Mouse (Mus musculus): ENCODE data around the gene Prickle1.

- TF ChIP-seq GABPA (IDR thresholded peaks at IDR 0.05; ENCODE audit: insufficient replicate concordance, low read depth, low read length), result no peak
- no peak for TF ChIP-seq MAZ (IDR thresholded peaks at IDR 0.05; ENCODE audit: low read depth, low read length)
- TF ChIP-seq ZMIZ1 (IDR thresholded peaks at IDR 0.05; ENCODE audit: low read depth, low read length), result no peak
- TF ChIP-seq CTCF (conservative IDR thresholded peaks at IDR 0.05 in 1 of 2, IDR thresholded peaks at IDR 0.05 in 1 of 2; ENCODE audit: low read depth in 2 of 2, low read length in 2 of 2), result no peak
- no peak for TF ChIP-seq MEF2A (IDR thresholded peaks at IDR 0.05; ENCODE audit: borderline replicate concordance, low read depth, low read length)
- TF ChIP-seq POLR2A (IDR thresholded peaks at IDR 0.05; ENCODE audit: low read depth, low read length), result no peak
- no peak for TF ChIP-seq NELFE (IDR thresholded peaks at IDR 0.05; ENCODE audit: low read depth, low read length)
- no peak for TF ChIP-seq ZKSCAN1 (IDR thresholded peaks at IDR 0.05; ENCODE audit: borderline replicate concordance, low read depth, low read length)
- no peak for TF ChIP-seq RAD21 (IDR thresholded peaks at IDR 0.05; ENCODE audit: low read depth, low read length)
- TF ChIP-seq ZC3H11A (IDR thresholded peaks at IDR 0.05; ENCODE audit: low read depth, low read length), result no peak
- no peak for TF ChIP-seq HCFC1 (IDR thresholded peaks at IDR 0.05; ENCODE audit: low read depth, low read length)
Observed at GRCm38 (mm10) chr15:93588401-93588800, 7.3 kb downstream of the Prickle1 start.
